Mouse (Mus musculus) thymus, adult 2 months (tissue): ENCODE results near the gene Osbp. TPM values are rescaled to one million over a fixed set of nuclear protein-coding genes. Genes with fewer than 3 reads are reported as not detected.

Experiments used
- DNase-seq: peaks from one replicate; pipeline ENCODE4 v3.0.0; 2021
- H3K27ac ChIP-seq: fragments of 200-500 bp; 2 replicates; pipeline ENCODE4 v1.5.1; 2012; ENCODE audit warnings: low read length, control low read depth; ENCODE audit not compliant: control insufficient read depth, insufficient read depth
- H3K27me3 ChIP-seq: fragments of 200-500 bp; 2 replicates; pipeline ENCODE4 v1.6.1; 2012; ENCODE audit warnings: mild to moderate bottlenecking, low read length, moderate library complexity, mixed read lengths; ENCODE audit not compliant: control insufficient read depth, insufficient read depth
- H3K36me3 ChIP-seq: fragments of 200-500 bp; 2 replicates; pipeline ENCODE4 v1.6.1; 2012; ENCODE audit warnings: mild to moderate bottlenecking, low read length, moderate library complexity; ENCODE audit not compliant: control insufficient read depth, insufficient read depth
- H3K4me1 ChIP-seq: fragments of 200-500 bp; replicated peaks from 2 replicates; pipeline ENCODE4 v1.6.1; 2012; ENCODE audit warnings: low read length; ENCODE audit not compliant: control insufficient read depth, insufficient read depth
- H3K4me3 ChIP-seq: fragments of 200-500 bp; 2 replicates; pipeline ENCODE4 v1.5.1; 2012; ENCODE audit warnings: mild to moderate bottlenecking, low read length, control low read depth, moderate library complexity; ENCODE audit not compliant: control insufficient read depth, insufficient read depth
- CTCF ChIP-seq: fragments of 200-500 bp; IDR thresholded peaks from 2 replicates; pipeline ENCODE4 v1.5.1; 2012; ENCODE audit warnings: mild to moderate bottlenecking, control low read depth, low read length, moderate library complexity, borderline replicate concordance; ENCODE audit not compliant: control insufficient read depth, poor library complexity, insufficient read depth; ENCODE audit errors: extremely low read depth
- POLR2A ChIP-seq: fragments of 200-500 bp; IDR thresholded peaks from 2 replicates; pipeline ENCODE4 v1.6.1; 2012; ENCODE audit warnings: mild to moderate bottlenecking, low read length, control low read depth, moderate library complexity; ENCODE audit not compliant: control insufficient read depth, poor library complexity, insufficient read depth; ENCODE audit errors: extremely low read depth
- WGBS: fragments of 180-500 bp; shearing (Covaris S2); methylation state at CpG from one replicate; pipeline ENCODE4 v1.1.7; 2018; 5-methylcytosine and 5-hydroxymethylcytosine counted together
- polyA plus RNA-seq: library from polyadenylated mRNA; depleted of rRNA; stranded (reverse); fragments of >200 nt; gene quantifications from 2 replicates; pipeline ENCODE4 v1.2.3, GENCODE M21; 2012; rRNA removed

The Osbp gene
- polyA plus RNA-seq, 1 experiment: 24.5 TPM

GRCm38 (mm10) chr19:12024149-12024548 is 58.4 kb downstream of the Osbp start:
- TF ChIP-seq CTCF: no peak
- TF ChIP-seq POLR2A: no peak
- Histone ChIP-seq H3K4me1 (no peaks in the 10 kb centered on the region), H3K27me3 (no peaks in the 10 kb centered on the region), H3K36me3 (no peaks in the 10 kb centered on the region), H3K27ac (no peak overlapping the region), H3K4me3 (no peak overlapping the region)
- 68% methylated on average over 4 of the region's 4 CpGs for WGBS
- no peak for DNase-seq

- DNase-seq: no peak
- no peaks in the 10 kb centered on the region for H3K4me1 ChIP-seq
- no peaks in the 10 kb centered on the region for H3K36me3 ChIP-seq
- H3K4me3 ChIP-seq: no peak overlapping the region
- TF ChIP-seq CTCF (no peak), POLR2A (no peak)
- 93% methylated on average over 3 of the region's 3 CpGs for WGBS
- H3K27me3 ChIP-seq: no peaks in the 10 kb centered on the region
- no peak overlapping the region for H3K27ac ChIP-seq
Measured at GRCm38 (mm10) chr19:12025333-12025732, 59.6 kb downstream of the Osbp start.

GRCm38 (mm10) chr19:12026606-12027005 is 60.9 kb downstream of the Osbp start:
- DNase-seq: peak; percentile 4
- Histone ChIP-seq H3K27me3 (no peaks in the 10 kb centered on the region), H3K4me1 (no peaks in the 10 kb centered on the region), H3K36me3 (no peaks in the 10 kb centered on the region), H3K4me3 (no peak overlapping the region), H3K27ac (no peak overlapping the region)
- WGBS: 5% methylated on average over 2 of the region's 2 CpGs
- TF ChIP-seq CTCF: no peak

- Histone ChIP-seq H3K27ac (no peak overlapping the region), H3K27me3 (no peaks in the 10 kb centered on the region), H3K4me1 (no peaks in the 10 kb centered on the region), H3K36me3 (no peaks in the 10 kb centered on the region), H3K4me3 (no peak overlapping the region)
- DNase-seq: no peak
- no peak for TF ChIP-seq POLR2A
- no peak for TF ChIP-seq CTCF
Measured at GRCm38 (mm10) chr19:12037727-12038126, 72.0 kb downstream of the Osbp start.

- no peak for TF ChIP-seq CTCF
- no peak for TF ChIP-seq POLR2A
- no peak within 1 kb of the TSS for H3K27ac ChIP-seq
- no peaks in the 10 kb centered on the region for H3K27me3 ChIP-seq
- no peak within 1 kb of the TSS for H3K4me3 ChIP-seq
- DNase-seq: no peak
- 78% methylated on average over 2 of the region's 2 CpGs for WGBS
- H3K4me1 ChIP-seq: no peaks in the 10 kb centered on the region
- H3K36me3 ChIP-seq: no peaks in the 10 kb centered on the region
Measured at GRCm38 (mm10) chr19:12041217-12041616, 75.5 kb downstream of the Osbp start, which contains the start of gene Olfr1423. Gene Olfr1423, minus strand, starts transcription at chr19:12041317.

GRCm38 (mm10) chr19:12043163-12043562 is 77.4 kb downstream of the Osbp start:
- Histone ChIP-seq H3K4me1 (no peaks in the 10 kb centered on the region), H3K27me3 (no peaks in the 10 kb centered on the region), H3K36me3 (no peaks in the 10 kb centered on the region), H3K4me3 (no peak overlapping the region), H3K27ac (no peak overlapping the region)
- no peak for TF ChIP-seq CTCF
- no peak for TF ChIP-seq POLR2A
- WGBS: 94% methylated on average over 5 of the region's 5 CpGs
- DNase-seq: no peak

Other genes with a start within 250 kb of the Osbp start
- gene Gif, start 218.4 kb upstream of the Osbp start, polyA plus RNA-seq: 0.08 and 0.18 TPM in 2 replicates
- 8.9 and 10.6 TPM in 2 replicates for gene Mrpl16, start 195.6 kb upstream of the Osbp start, polyA plus RNA-seq
- 2.2 and 2.4 TPM in 2 replicates for gene Stx3, start 146.5 kb upstream of the Osbp start, polyA plus RNA-seq
- not detected in 2 replicates for gene Olfr1417, start 126.7 kb upstream of the Osbp start, polyA plus RNA-seq
- gene Olfr1418, start 104.9 kb upstream of the Osbp start, polyA plus RNA-seq: not detected in 2 replicates
- 0.11 TPM in 1 of 2 replicates, not detected in the other for gene Olfr1419, start 90.8 kb upstream of the Osbp start, polyA plus RNA-seq
- not detected in 2 replicates for gene Olfr1420, start 79.4 kb upstream of the Osbp start, polyA plus RNA-seq
- 28.1 and 34.4 TPM in 2 replicates for gene Patl1, start 53.5 kb upstream of the Osbp start, polyA plus RNA-seq
- gene Olfr1423, start 75.4 kb downstream of the Osbp start, polyA plus RNA-seq: not detected in 2 replicates
- not detected in 2 replicates for gene Olfr1424, start 96.7 kb downstream of the Osbp start, polyA plus RNA-seq
- not detected in 2 replicates for gene Olfr1425, start 111.8 kb downstream of the Osbp start, polyA plus RNA-seq
- gene Olfr1426, start 126.1 kb downstream of the Osbp start, polyA plus RNA-seq: not detected in 2 replicates
- gene Olfr1427, start 137.4 kb downstream of the Osbp start, polyA plus RNA-seq: not detected in 2 replicates
- not detected in 2 replicates for gene Olfr1428, start 150.0 kb downstream of the Osbp start, polyA plus RNA-seq
- gene Olfr76, start 157.3 kb downstream of the Osbp start, polyA plus RNA-seq: 0.12 TPM in 1 of 2 replicates, not detected in the other
- not detected in 2 replicates for gene Olfr1555-ps1, start 204.2 kb downstream of the Osbp start, polyA plus RNA-seq
- not detected in 2 replicates for gene Olfr1431, start 234.7 kb downstream of the Osbp start, polyA plus RNA-seq